Mouse (Mus musculus): ENCODE results near the gene Traf6.

GRCm38 (mm10) chr2:101730972-101731371 is 52.7 kb downstream of the Traf6 start:
- TF ChIP-seq CTCF (IDR thresholded peaks at IDR 0.05; ENCODE audit: insufficient read depth, low read length) (no peak), POLR2A (IDR thresholded peaks at IDR 0.05; ENCODE audit: borderline replicate concordance, extremely low read depth, low read depth, low read length) (no peak)
